Mouse (Mus musculus) urinary bladder, postnatal 36 days (tissue): Measurements from ENCODE around the gene Fbxo45.

Source experiments
- DNase-seq, 2 experiments: peaks; one replicate each; pipeline ENCODE4 v3.0.0; 2022; ENCODE audit warnings: low spot score in 2 of 2, mixed read lengths in 1 of 2

Fbxo45 gene

DNA sequence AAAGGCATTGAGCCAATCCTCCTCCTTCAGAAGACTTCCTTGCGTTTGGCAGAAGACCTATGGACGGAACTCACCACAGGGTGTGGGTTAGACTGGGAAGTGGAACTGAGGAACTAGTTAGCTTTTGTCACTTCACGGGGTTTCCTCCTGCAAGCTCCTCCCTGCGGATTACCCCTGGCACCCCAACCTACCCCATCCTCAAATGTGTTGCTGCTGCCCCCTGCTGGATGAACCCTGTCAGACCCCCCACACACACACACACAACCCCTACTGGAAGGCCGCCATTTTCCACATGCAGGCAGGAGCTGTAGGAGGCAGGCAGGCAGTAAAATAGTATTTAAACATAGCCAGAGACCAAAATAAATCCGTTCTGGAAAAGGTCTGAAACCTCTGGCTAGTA lies 44.3 kb downstream of the Fbxo45 start:
- peak; percentile 26 to 70 for DNase-seq

GRCm38 (mm10) chr16:32201004-32201325 lies 46.0 kb downstream of the Fbxo45 start:
- no peak for DNase-seq

DNA sequence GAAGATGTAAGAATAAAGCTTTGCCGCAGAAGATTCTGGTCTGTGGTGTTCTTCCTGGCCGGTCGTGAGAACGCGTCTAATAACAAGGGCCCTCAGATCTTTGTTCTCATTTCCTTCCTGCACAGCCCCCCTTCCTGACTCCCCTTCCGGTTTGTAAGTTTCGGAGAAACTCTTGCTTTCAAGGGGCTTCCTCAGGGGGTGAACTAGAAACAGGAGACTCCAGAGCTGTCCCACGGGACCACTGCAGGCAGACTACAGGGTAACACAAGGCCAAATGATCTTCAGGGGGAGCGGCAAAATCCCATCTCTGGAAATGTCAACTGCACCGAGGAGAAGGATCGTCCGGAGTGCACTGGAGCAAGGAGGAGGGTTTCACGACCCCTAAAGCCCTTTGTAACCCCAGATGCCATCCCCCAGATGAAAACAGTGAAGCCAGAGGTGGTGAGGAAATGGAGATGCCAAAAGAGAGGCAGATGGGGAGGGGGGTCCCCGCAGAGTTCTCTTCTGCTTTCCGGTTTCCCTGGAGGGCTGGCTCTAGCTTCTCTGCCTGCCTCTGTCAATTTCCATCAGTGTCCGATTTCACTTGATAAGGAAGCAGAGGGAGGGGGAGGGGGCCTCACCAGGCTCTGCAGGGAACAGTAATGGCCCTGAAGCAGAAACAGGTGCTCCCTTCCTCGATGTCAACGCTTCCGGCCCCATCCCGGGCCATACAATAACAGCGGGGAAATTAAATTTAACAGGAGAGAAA lies 46.5 kb downstream of the Fbxo45 start:
- no peak for DNase-seq

DNA sequence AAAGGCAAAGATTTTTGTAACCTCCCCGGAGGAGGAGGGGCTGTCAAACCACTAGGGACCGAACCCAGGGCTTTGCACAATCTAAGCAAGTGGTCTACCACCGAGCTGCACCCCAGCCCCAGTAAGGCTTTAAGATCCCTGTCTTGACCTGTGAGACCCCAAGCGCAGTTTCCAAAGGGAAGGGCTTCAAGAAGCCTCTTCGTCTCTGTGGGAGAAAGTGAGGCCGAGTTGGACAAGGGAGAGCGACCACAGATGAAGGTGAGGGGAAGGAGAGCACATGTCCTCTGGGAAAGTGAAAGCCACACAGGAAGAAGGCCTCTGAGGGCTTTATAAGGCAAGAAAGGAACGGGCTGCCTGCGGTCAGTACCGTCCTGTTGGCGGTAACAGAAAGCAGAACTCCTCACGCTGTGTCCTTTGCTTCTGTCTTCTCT lies 56.9 kb downstream of the Fbxo45 start:
- no peak for DNase-seq

DNA sequence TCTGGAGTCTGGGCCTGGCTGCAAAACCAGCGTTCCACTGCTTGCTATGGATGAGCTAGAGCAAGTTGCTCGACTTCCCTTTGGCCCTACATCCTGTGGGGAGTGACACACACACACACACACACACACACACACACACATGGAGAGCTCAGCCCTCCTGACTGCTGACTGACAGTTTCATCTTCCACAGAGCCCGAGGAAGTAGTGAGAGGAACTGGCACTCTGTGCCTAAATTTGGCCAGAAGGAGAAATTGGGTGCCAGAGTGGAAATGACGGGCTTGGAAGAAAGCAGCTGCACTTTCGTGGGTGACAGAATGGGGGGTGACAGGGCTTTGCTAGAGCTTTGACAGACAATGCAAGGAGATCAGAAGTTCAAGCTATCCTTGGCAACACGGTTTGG lies 57.8 kb downstream of the Fbxo45 start:
- DNase-seq: no peak

GRCm38 (mm10) chr16:32186056-32186455 lies 60.9 kb downstream of the Fbxo45 start:
- no peak for DNase-seq
